Mouse (Mus musculus) neural tube, embryonic 12.5 days (tissue): Measurements from ENCODE around the gene Abcc2. TPM values are rescaled to one million over a fixed set of nuclear protein-coding genes. Genes with fewer than 3 reads are reported as not detected.

Source experiments
- ATAC-seq: fragments of 200-750 bp; cut with Nextera tagmentation; 2 replicates; pipeline ENCODE4 v1.8.0; 2017; ENCODE audit warnings: low read depth, mild to moderate bottlenecking, moderate TSS enrichment, moderate library complexity; ENCODE audit not compliant: low FRiP score
- H3K27ac ChIP-seq: fragments of 300-500 bp; sonication (generic); 2 replicates; pipeline ENCODE4 v1.5.1; 2016
- H3K27me3 ChIP-seq: fragments of 300-500 bp; sonication (generic); replicated peaks from 2 replicates; pipeline ENCODE4 v1.6.1; 2016; ENCODE audit warnings: mild to moderate bottlenecking
- H3K36me3 ChIP-seq: fragments of 300-500 bp; sonication (generic); 2 replicates; pipeline ENCODE4 v1.6.1; 2016; ENCODE audit warnings: mild to moderate bottlenecking
- H3K4me1 ChIP-seq: fragments of 300-500 bp; sonication (generic); 2 replicates; pipeline ENCODE4 v1.6.1; 2016
- H3K4me2 ChIP-seq: fragments of 300-500 bp; sonication (generic); replicated peaks from 2 replicates; pipeline ENCODE4 v1.6.1; 2016; ENCODE audit warnings: mild to moderate bottlenecking
- H3K4me3 ChIP-seq: fragments of 300-500 bp; sonication (generic); 2 replicates; pipeline ENCODE4 v1.5.1; 2016
- H3K9ac ChIP-seq: fragments of 300-500 bp; sonication (generic); 2 replicates; pipeline ENCODE4 v1.6.1; 2016; ENCODE audit warnings: mild to moderate bottlenecking
- H3K9me3 ChIP-seq: fragments of 300-500 bp; sonication (generic); 2 replicates; pipeline ENCODE4 v1.6.1; 2016; ENCODE audit warnings: mild to moderate bottlenecking
- WGBS: fragments of 180-500 bp; shearing (Covaris S2); methylation state at CpG from one replicate; pipeline ENCODE4 v1.1.7; 2016; 5-methylcytosine and 5-hydroxymethylcytosine counted together
- polyA plus RNA-seq: library from polyadenylated mRNA; unstranded; fragments of >200 nt; fragmentation: Nextera tagmentation; extraction: Ambion mirVana; gene quantifications from 2 replicates; pipeline ENCODE4 v1.2.1, GENCODE M21; 2016

The Abcc2 gene
- polyA plus RNA-seq, 1 experiment from 2014 or later: 0.08 TPM

GRCm38 (mm10) chr19:43826855-43827254, 44.9 kb downstream of the Abcc2 start:
- H3K27ac ChIP-seq: no peak overlapping the region
- H3K4me3 ChIP-seq: no peak overlapping the region
- no peaks in the 10 kb centered on the region for H3K4me1 ChIP-seq
- WGBS: 83% methylated on average over 8 of the region's 8 CpGs
- no peaks in the 10 kb centered on the region for H3K36me3 ChIP-seq
- no peaks in the 10 kb centered on the region for H3K9me3 ChIP-seq
- no peaks in the 10 kb centered on the region for H3K27me3 ChIP-seq
- no peak for ATAC-seq
- H3K4me2 ChIP-seq: no peak overlapping the region
- H3K9ac ChIP-seq: no peak overlapping the region

- H3K4me1 ChIP-seq: no peaks in the 10 kb centered on the region
- H3K9me3 ChIP-seq: no peaks in the 10 kb centered on the region
- WGBS: 27% methylated on average over 21 of the region's 21 CpGs
- H3K27ac ChIP-seq: no peak overlapping the region
- H3K27me3 ChIP-seq: no peaks in the 10 kb centered on the region
- H3K4me2 ChIP-seq: peak overlapping the region; percentile 16; the same call in 1 of the 2 replicates
- H3K36me3 ChIP-seq: no peaks in the 10 kb centered on the region
- ATAC-seq: no peak
- no peak overlapping the region for H3K9ac ChIP-seq
- no peak overlapping the region for H3K4me3 ChIP-seq
Observed at GRCm38 (mm10) chr19:43832425-43833069, 50.6 kb downstream of the Abcc2 start.

GRCm38 (mm10) chr19:43843184-43843583, 61.2 kb downstream of the Abcc2 start:
- Histone ChIP-seq H3K4me2 (no peak overlapping the region), H3K27ac (no peak overlapping the region), H3K27me3 (no peaks in the 10 kb centered on the region), H3K9me3 (no peaks in the 10 kb centered on the region), H3K4me3 (no peak overlapping the region), H3K4me1 (no peaks in the 10 kb centered on the region), H3K36me3 (peaks cover 20% of the 10 kb centered on the region), H3K9ac (no peak overlapping the region)
- ATAC-seq: no peak
- 86% methylated on average over 9 of the region's 9 CpGs for WGBS

- H3K4me1 ChIP-seq: no peaks in the 10 kb centered on the region
- no peak overlapping the region for H3K4me3 ChIP-seq
- H3K27me3 ChIP-seq: no peaks in the 10 kb centered on the region
- 67% methylated on average over 7 of the region's 7 CpGs for WGBS
- no peak overlapping the region for H3K9ac ChIP-seq
- no peak overlapping the region for H3K27ac ChIP-seq
- H3K4me2 ChIP-seq: no peak overlapping the region
- no peak for ATAC-seq
- H3K9me3 ChIP-seq: no peaks in the 10 kb centered on the region
- peaks cover 40% of the 10 kb centered on the region for H3K36me3 ChIP-seq
Observed at GRCm38 (mm10) chr19:43845331-43845908, 63.4 kb downstream of the Abcc2 start.

- H3K36me3 ChIP-seq: peaks cover 55% of the 10 kb centered on the region
- no peak overlapping the region for H3K27ac ChIP-seq
- H3K4me3 ChIP-seq: no peak overlapping the region
- no peak for ATAC-seq
- no peaks in the 10 kb centered on the region for H3K9me3 ChIP-seq
- H3K4me1 ChIP-seq: no peaks in the 10 kb centered on the region
- no peak overlapping the region for H3K9ac ChIP-seq
- H3K27me3 ChIP-seq: no peaks in the 10 kb centered on the region
- WGBS: 94% methylated on average over 15 of the region's 15 CpGs
- H3K4me2 ChIP-seq: no peak overlapping the region
Observed at GRCm38 (mm10) chr19:43847056-43847455, 65.1 kb downstream of the Abcc2 start.

GRCm38 (mm10) chr19:43847966-43848365, 66.0 kb downstream of the Abcc2 start:
- no peak overlapping the region for H3K4me3 ChIP-seq
- H3K4me2 ChIP-seq: no peak overlapping the region
- H3K27ac ChIP-seq: no peak overlapping the region
- H3K27me3 ChIP-seq: no peaks in the 10 kb centered on the region
- ATAC-seq: no peak
- no peaks in the 10 kb centered on the region for H3K9me3 ChIP-seq
- H3K36me3 ChIP-seq: peaks cover 59% of the 10 kb centered on the region
- H3K9ac ChIP-seq: no peak overlapping the region
- no peaks in the 10 kb centered on the region for H3K4me1 ChIP-seq
- WGBS: 95% methylated on average over 15 of the region's 15 CpGs

- H3K36me3 ChIP-seq: peaks cover 79% of the 10 kb centered on the region
Observed at GRCm38 (mm10) chr19:43850026-43850425, 68.0 kb downstream of the Abcc2 start.

GRCm38 (mm10) chr19:43851996-43852630, 70.1 kb downstream of the Abcc2 start:
- H3K27ac ChIP-seq: no peak overlapping the region
- H3K27me3 ChIP-seq: no peaks in the 10 kb centered on the region
- 89% methylated on average over 21 of the region's 21 CpGs for WGBS
- H3K36me3 ChIP-seq: peaks cover 89% of the 10 kb centered on the region
- no peak overlapping the region for H3K9ac ChIP-seq
- H3K4me2 ChIP-seq: no peak overlapping the region
- H3K4me1 ChIP-seq: no peaks in the 10 kb centered on the region
- ATAC-seq: no peak
- H3K4me3 ChIP-seq: no peak overlapping the region
- H3K9me3 ChIP-seq: no peaks in the 10 kb centered on the region

More at GRCm38 (mm10) chr19:43850026-43850425, 68.0 kb downstream of the Abcc2 start:
- no peak overlapping the region for H3K4me3 ChIP-seq
- H3K9me3 ChIP-seq: no peaks in the 10 kb centered on the region
- H3K27me3 ChIP-seq: no peaks in the 10 kb centered on the region
- H3K9ac ChIP-seq: no peak overlapping the region
- no peak overlapping the region for H3K27ac ChIP-seq
- no peaks in the 10 kb centered on the region for H3K4me1 ChIP-seq
- 90% methylated on average over 11 of the region's 11 CpGs for WGBS
- ATAC-seq: no peak
- H3K4me2 ChIP-seq: no peak overlapping the region

- Histone ChIP-seq H3K4me1 (no peaks in the 10 kb centered on the region), H3K9ac (no peak overlapping the region), H3K27me3 (no peaks in the 10 kb centered on the region), H3K4me2 (no peak overlapping the region), H3K9me3 (no peaks in the 10 kb centered on the region), H3K36me3 (peaks cover 80% of the 10 kb centered on the region), H3K27ac (no peak overlapping the region), H3K4me3 (no peak overlapping the region)
- 87% methylated on average over 7 of the region's 7 CpGs for WGBS
- ATAC-seq: no peak
Observed at GRCm38 (mm10) chr19:43852837-43853545, 71.0 kb downstream of the Abcc2 start.

- no peak overlapping the region for H3K4me2 ChIP-seq
- no peak for ATAC-seq
Observed at GRCm38 (mm10) chr19:43857347-43857746, 75.4 kb downstream of the Abcc2 start.

GRCm38 (mm10) chr19:43870418-43870817, 88.4 kb downstream of the Abcc2 start:
- no peaks in the 10 kb centered on the region for H3K9me3 ChIP-seq
- no peak for ATAC-seq
- H3K27me3 ChIP-seq: no peaks in the 10 kb centered on the region
- H3K4me3 ChIP-seq: no peak overlapping the region
- no peak overlapping the region for H3K9ac ChIP-seq
- no peak overlapping the region for H3K27ac ChIP-seq
- H3K4me2 ChIP-seq: no peak overlapping the region
- peaks cover 83% of the 10 kb centered on the region for H3K36me3 ChIP-seq
- no peaks in the 10 kb centered on the region for H3K4me1 ChIP-seq
- WGBS: 94% methylated on average over 4 of the region's 4 CpGs

More at GRCm38 (mm10) chr19:43857347-43857746, 75.4 kb downstream of the Abcc2 start:
- H3K27ac ChIP-seq: no peak overlapping the region
- H3K36me3 ChIP-seq: peaks cover 74% of the 10 kb centered on the region
- H3K4me1 ChIP-seq: no peaks in the 10 kb centered on the region
- no peak overlapping the region for H3K9ac ChIP-seq
- no peak overlapping the region for H3K4me3 ChIP-seq
- H3K27me3 ChIP-seq: no peaks in the 10 kb centered on the region
- 84% methylated on average over 6 of the region's 6 CpGs for WGBS
- H3K9me3 ChIP-seq: 0 out of 2 replicates have a peak, but pooled peaks cover 8% of the 10 kb centered on the region

- Histone ChIP-seq H3K27me3 (no peaks in the 10 kb centered on the region), H3K36me3 (peaks cover 50% of the 10 kb centered on the region), H3K9ac (no peak overlapping the region), H3K27ac (no peak overlapping the region), H3K4me2 (no peak overlapping the region), H3K4me3 (no peak overlapping the region), H3K9me3 (no peaks in the 10 kb centered on the region), H3K4me1 (peaks cover 14% of the 10 kb centered on the region; the same call in 1 of the 2 replicates)
- WGBS: 95% methylated on average over 11 of the region's 11 CpGs
- ATAC-seq: no peak
Observed at GRCm38 (mm10) chr19:43874351-43874750, 92.4 kb downstream of the Abcc2 start.
